Mouse (Mus musculus) E14TG2a.4 (cell line): ENCODE results near the gene Gm5134.

Source experiments
- CTCF ChIP-seq: conservative IDR thresholded peaks from 2 replicates; pipeline ENCODE4 v1.5.1; 2014; ENCODE audit warnings: low read length
- NANOG ChIP-seq: IDR thresholded peaks from 2 replicates; pipeline ENCODE4 v1.6.1; 2014; ENCODE audit warnings: borderline replicate concordance, low read length, mixed read lengths
- POU5F1 ChIP-seq: IDR thresholded peaks from 2 replicates; pipeline ENCODE4 v1.6.1; 2014; ENCODE audit warnings: low read length, borderline replicate concordance

GRCm38 (mm10) chr10:76032402-76033118 lies 78.2 kb downstream of the Gm5134 start, which contains the start of gene Zfp280b:
- TF ChIP-seq CTCF (peak; percentile 18), NANOG (no peak), POU5F1 (no peak)
